11 mouse cellular contexts compared by ENCODE assay signal in the genomic region with DNA sequence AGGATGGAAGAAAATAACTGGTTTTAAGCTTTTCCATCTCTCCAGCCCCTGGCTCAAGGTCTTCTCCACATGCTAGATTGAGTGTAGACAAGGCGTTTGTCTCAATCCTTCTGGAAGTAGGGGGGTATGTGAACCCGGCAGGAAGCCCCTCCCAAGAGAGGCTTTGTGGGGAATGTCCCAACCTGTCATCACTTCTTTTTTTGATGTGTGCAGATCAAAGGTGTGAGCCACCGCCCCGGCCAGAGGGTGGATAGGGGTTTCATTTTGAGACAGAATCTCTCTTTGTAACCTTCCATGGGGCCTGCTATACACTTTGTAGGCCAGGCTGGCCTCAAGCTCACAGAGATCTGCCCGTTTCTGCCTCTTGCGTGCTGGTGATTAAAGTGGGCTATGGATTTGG. TPM values are rescaled to one million over a fixed set of nuclear protein-coding genes. Genes with fewer than 3 reads are reported as not detected.
DNase-seq lines count a peak whose midpoint lies in the region; ATAC-seq lines count a peak whose summit lies in the region.
"Had no signal": no experiment of that assay in that cellular context is flagged by ENCODE, and none has a peak within 500 bp of the region (broad histone marks: within the 10 kb centered on the region; RNA-seq: fewer than 3 reads in every experiment).

No protein-coding gene starts in this region.

- H3K4me2 ChIP-seq in heart, embryonic 13.5 days, result peak overlapping the region; percentile 89
- H3K4me2 ChIP-seq in embryonic facial prominence, embryonic 15.5 days (replicated peaks), result 0 out of 2 replicates have a peak overlapping the region, but pooled peaks have one; percentile 12
- H3K4me2 ChIP-seq in midbrain, embryonic 12.5 days (replicated peaks), result no peak overlapping the region

- DNase-seq in heart, adult 9 months (ENCODE audit: low spot score in 2 of 2), result no peak
- peak; percentile 76 for DNase-seq in CD4-positive, CD25-positive, alpha-beta regulatory T cell, adult 2 months (ENCODE audit: low read depth, low spot score)
- DNase-seq in left cerebral cortex, adult 9 months (ENCODE audit: low spot score in 2 of 2), result no peak
- no peak for DNase-seq in thymus, postnatal 4 days
- DNase-seq in adrenal gland, postnatal 25 days, result no peak
- DNase-seq: lung, adult 18-20 months; retina, postnatal 1 day had no signal

- no peaks in the 10 kb centered on the region for H3K9me3 ChIP-seq in heart, embryonic 13.5 days
- no peaks in the 10 kb centered on the region for H3K9me3 ChIP-seq in embryonic facial prominence, embryonic 15.5 days (replicated peaks)
- H3K9me3 ChIP-seq in midbrain, embryonic 12.5 days, result no peaks in the 10 kb centered on the region

- WGBS in heart, embryonic 13.5 days, result 39% methylated on average over 6 of the region's 6 CpGs
- WGBS in embryonic facial prominence, embryonic 15.5 days, result 42% methylated on average over 6 of the region's 6 CpGs
- WGBS in midbrain, embryonic 12.5 days, result 65% methylated on average over 6 of the region's 6 CpGs

- H3K36me3 ChIP-seq in heart, embryonic 13.5 days, result no peaks in the 10 kb centered on the region
- H3K36me3 ChIP-seq in embryonic facial prominence, embryonic 15.5 days, result peaks cover 12% of the 10 kb centered on the region
- H3K36me3 ChIP-seq in midbrain, embryonic 12.5 days, result 0 out of 2 replicates have a peak, but pooled peaks cover 10% of the 10 kb centered on the region

- ATAC-seq in heart, embryonic 13.5 days (ENCODE audit: extremely low read depth, insufficient number of reproducible peaks, low FRiP score, low TSS enrichment), result no peak
- ATAC-seq in embryonic facial prominence, embryonic 15.5 days (ENCODE audit: insufficient number of reproducible peaks, low FRiP score, low TSS enrichment, low read depth), result no peak
- ATAC-seq in midbrain, embryonic 12.5 days (ENCODE audit: low FRiP score, low read depth), result no peak
- ATAC-seq: intestine, embryonic 16.5 days had no signal

- peak overlapping the region; percentile 97 for H3K27ac ChIP-seq in heart, embryonic 13.5 days (replicated peaks)
- H3K27ac ChIP-seq in embryonic facial prominence, embryonic 15.5 days (replicated peaks), result peak overlapping the region; percentile 72; the same call in 1 of the 2 replicates
- peak overlapping the region; percentile 84 for H3K27ac ChIP-seq in midbrain, embryonic 12.5 days (replicated peaks)

- no peak overlapping the region for H3K4me3 ChIP-seq in heart, embryonic 13.5 days
- no peak overlapping the region for H3K4me3 ChIP-seq in embryonic facial prominence, embryonic 15.5 days (replicated peaks)
- H3K4me3 ChIP-seq in midbrain, embryonic 12.5 days, result no peak overlapping the region

- peak overlapping the region; percentile 68 for H3K9ac ChIP-seq in heart, embryonic 13.5 days
- no peak overlapping the region for H3K9ac ChIP-seq in embryonic facial prominence, embryonic 15.5 days
- no peak overlapping the region for H3K9ac ChIP-seq in midbrain, embryonic 12.5 days (replicated peaks)

- no peaks in the 10 kb centered on the region for H3K27me3 ChIP-seq in heart, embryonic 13.5 days (replicated peaks)
- no peaks in the 10 kb centered on the region for H3K27me3 ChIP-seq in embryonic facial prominence, embryonic 15.5 days
- H3K27me3 ChIP-seq in midbrain, embryonic 12.5 days, result no peaks in the 10 kb centered on the region

- peaks cover 87% of the 10 kb centered on the region for H3K4me1 ChIP-seq in heart, embryonic 13.5 days
- H3K4me1 ChIP-seq in embryonic facial prominence, embryonic 15.5 days, result peaks cover 84% of the 10 kb centered on the region
- H3K4me1 ChIP-seq in midbrain, embryonic 12.5 days, result peaks cover 79% of the 10 kb centered on the region

RNA-seq across cellular contexts. Expression of a gene that starts 4.7 kb away (rescaled TPM):
- polyA plus RNA-seq in heart, embryonic 13.5 days (2015; fragmentation: Nextera tagmentation; extraction: Ambion mirVana), result 24.5 and 25.1 TPM in 2 replicates
- polyA plus RNA-seq in embryonic facial prominence, embryonic 15.5 days (2015; fragmentation: Nextera tagmentation; extraction: Ambion mirVana), result 54.0 and 56.2 TPM in 2 replicates
- 99.1 and 121 TPM in 2 replicates for polyA plus RNA-seq in midbrain, embryonic 12.5 days (2016; fragmentation: Nextera tagmentation; extraction: Ambion mirVana)
- total RNA-seq in adrenal gland, postnatal 25 days (2021), result 112 and 128 TPM in 2 replicates
